In genomic region chr12:72235621-72236351, GRCm38 (mm10) we compare ENCODE assay signal across 9 mouse cellular contexts. TPM values are rescaled to one million over a fixed set of nuclear protein-coding genes. Genes with fewer than 3 reads are reported as not detected.
DNase-seq lines count a peak whose midpoint lies in the region; TF ChIP-seq lines count a peak whose summit lies in the region.
"Had no signal": no experiment of that assay in that cellular context is flagged by ENCODE, and none has a peak within 500 bp of the region (broad histone marks: within the 10 kb centered on the region; RNA-seq: fewer than 3 reads in every experiment).

No protein-coding gene starts in this region.

- H3K36me3 ChIP-seq in hindbrain, embryonic 10.5 days: no peaks in the 10 kb centered on the region
- no peaks in the 10 kb centered on the region for H3K36me3 ChIP-seq in kidney, adult 2 months (ENCODE audit: control insufficient read depth, insufficient read depth, low read length)

- H3K27ac ChIP-seq in hindbrain, embryonic 10.5 days: peak overlapping the region; percentile 92
- H3K27ac ChIP-seq in kidney, adult 2 months (ENCODE audit: insufficient read depth, low read depth, low read length): no peak overlapping the region
- H3K27ac ChIP-seq: liver, embryonic 14.5 days had no signal

- DNase-seq in layer of hippocampus, postnatal 14 days (ENCODE audit: low spot score in 2 of 2): peak; percentile 57 to 66
- no peak for DNase-seq in layer of hippocampus, adult 9-11 months
- DNase-seq in cerebellum, postnatal 10 days: peak; percentile 76 to 80
- DNase-seq in hindbrain, embryonic 10.5 days (ENCODE audit: low spot score): peak; percentile 15
- DNase-seq in neural tube, embryonic 10.5 days (ENCODE audit: extremely low spot score, low spot score): peak; percentile 22
- no peak for DNase-seq in gastrocnemius, postnatal 4 days (ENCODE audit: low spot score in 2 of 2)
- no peak for DNase-seq in lung, postnatal 36 days
- no peak for DNase-seq in kidney, adult 2 months

- 42% methylated on average over 12 of the region's 12 CpGs for WGBS in hindbrain, embryonic 10.5 days
- 60% methylated on average over 12 of the region's 12 CpGs for WGBS in kidney, adult 2 months

- peaks cover 29% of the 10 kb centered on the region for H3K27me3 ChIP-seq in hindbrain, embryonic 10.5 days (ENCODE audit: insufficient read depth, poor library complexity, severe bottlenecking)
- H3K27me3 ChIP-seq in kidney, adult 2 months (replicated peaks; ENCODE audit: control insufficient read depth, insufficient read depth, low read length): no peaks in the 10 kb centered on the region

- no peak for TF ChIP-seq POLR2A in kidney, adult 2 months (IDR thresholded peaks at IDR 0.05; ENCODE audit: low read depth, low read length)

- H3K4me1 ChIP-seq in hindbrain, embryonic 10.5 days (replicated peaks): peaks cover 30% of the 10 kb centered on the region
- no peaks in the 10 kb centered on the region for H3K4me1 ChIP-seq in kidney, adult 2 months (ENCODE audit: control insufficient read depth, insufficient read depth, low read length)

- TF ChIP-seq CTCF in kidney, adult 2 months (conservative IDR thresholded peaks at IDR 0.05; ENCODE audit: insufficient read depth, insufficient read length, low read depth, low read length): no peak

- peak overlapping the region; percentile 69 for H3K4me3 ChIP-seq in hindbrain, embryonic 10.5 days
- H3K4me3 ChIP-seq in kidney, adult 2 months (ENCODE audit: insufficient read depth, low read depth, low read length): no peak overlapping the region

- H3K9me3 ChIP-seq in hindbrain, embryonic 10.5 days: no peaks in the 10 kb centered on the region

RNA-seq across cellular contexts. Expression of gene Ccdc175, which starts 51.0 kb away (rescaled TPM):
- not detected for total RNA-seq in layer of hippocampus, postnatal 14 days (2021)
- polyA plus RNA-seq in hindbrain, embryonic 10.5 days (2016; fragmentation: Nextera tagmentation; extraction: Ambion mirVana): not detected in 2 replicates
- not detected for total RNA-seq in gastrocnemius, postnatal 4 days (2021)
- polyA plus RNA-seq in kidney, adult 2 months (2012; rRNA removed): not detected in 2 replicates
- polyA plus RNA-seq: liver, embryonic 14.5 days had no signal

Comparison
In these comparisons a context has a peak if more than half of its experiments do, and no peak if none do; other contexts are left out.
1. DNase-seq: peak in layer of hippocampus, postnatal 14 days (2 of 2), cerebellum, postnatal 10 days (2 of 2), hindbrain, embryonic 10.5 days (single experiment) and neural tube, embryonic 10.5 days (single experiment); none in layer of hippocampus, adult 9-11 months (single experiment), gastrocnemius, postnatal 4 days (0 of 2), lung, postnatal 36 days (single experiment) and kidney, adult 2 months (single experiment).